Mouse (Mus musculus): ENCODE data around the gene Polr3gl. TPM values are rescaled to one million over a fixed set of nuclear protein-coding genes. Genes with fewer than 3 reads are reported as not detected.
A peak's percentile ranks its signal among the peaks of the same experiment; 100 is the strongest.

Gene Polr3gl
- polyA plus RNA-seq, 1 experiment from 2014 or later, result 35.8 TPM

DNA sequence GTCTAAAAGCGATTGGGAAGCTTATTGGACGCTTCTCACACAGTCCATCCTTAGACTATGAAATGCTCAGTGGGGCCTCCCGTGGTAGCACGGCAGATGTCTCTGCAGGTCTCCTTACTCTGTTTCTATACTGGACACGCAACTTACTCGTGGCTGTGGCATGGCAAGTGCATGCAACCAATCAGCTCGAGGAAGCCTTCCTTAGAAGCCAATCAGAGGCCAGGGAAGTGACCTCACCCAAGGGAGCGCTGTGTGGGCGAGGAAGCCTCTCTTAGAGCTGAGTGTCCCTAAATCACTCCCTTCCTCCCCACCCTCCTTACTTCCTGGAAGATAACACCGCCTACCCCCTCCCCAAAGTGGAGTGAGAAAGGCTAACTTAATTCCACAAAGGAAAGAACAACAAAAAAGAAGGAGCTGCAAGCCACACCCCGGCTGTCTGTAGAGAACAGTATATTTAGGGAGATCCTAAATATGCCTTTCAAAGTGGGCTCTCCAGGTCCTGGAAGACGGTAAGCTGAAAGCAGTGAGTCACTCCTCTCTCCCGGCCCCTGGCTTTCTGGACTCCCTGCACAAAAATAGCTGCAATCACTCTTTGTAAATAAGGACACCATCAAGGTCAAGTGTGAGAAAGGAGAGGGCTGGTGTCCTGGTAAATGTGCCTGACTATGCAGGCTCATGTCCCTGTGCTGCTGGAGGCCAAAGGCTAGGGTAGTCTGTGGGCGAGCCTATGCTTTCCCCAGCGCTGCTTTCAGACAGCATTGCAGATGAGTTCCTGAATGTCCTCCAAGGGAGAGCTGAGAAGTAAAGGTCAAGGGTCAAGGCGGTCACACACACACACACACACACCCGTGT lies 17.1 kb downstream of the Polr3gl start, which contains the start of gene Gm16253:
Gene Gm16253, plus strand, starts transcription at position 295 of the 852 bp plus-strand sequence.
- Histone ChIP-seq H3K9ac (replicated peaks) (no peak within 1 kb of the TSS), H3K27ac (replicated peaks) (peak within 1 kb of the TSS; percentile 52), H3K27me3 (peaks cover 9% of the 10 kb centered on the region), H3K4me2 (replicated peaks) (peak within 1 kb of the TSS; percentile 40), H3K9me3 (no peaks in the 10 kb centered on the region), H3K36me3 (no peaks in the 10 kb centered on the region), H3K4me3 (no peak within 1 kb of the TSS), H3K4me1 (peaks cover 16% of the 10 kb centered on the region)
- ATAC-seq (ENCODE audit: low FRiP score, low read depth), result peak; percentile 75
- 35% methylated on average over 17 of the region's 17 CpGs for WGBS

DNA sequence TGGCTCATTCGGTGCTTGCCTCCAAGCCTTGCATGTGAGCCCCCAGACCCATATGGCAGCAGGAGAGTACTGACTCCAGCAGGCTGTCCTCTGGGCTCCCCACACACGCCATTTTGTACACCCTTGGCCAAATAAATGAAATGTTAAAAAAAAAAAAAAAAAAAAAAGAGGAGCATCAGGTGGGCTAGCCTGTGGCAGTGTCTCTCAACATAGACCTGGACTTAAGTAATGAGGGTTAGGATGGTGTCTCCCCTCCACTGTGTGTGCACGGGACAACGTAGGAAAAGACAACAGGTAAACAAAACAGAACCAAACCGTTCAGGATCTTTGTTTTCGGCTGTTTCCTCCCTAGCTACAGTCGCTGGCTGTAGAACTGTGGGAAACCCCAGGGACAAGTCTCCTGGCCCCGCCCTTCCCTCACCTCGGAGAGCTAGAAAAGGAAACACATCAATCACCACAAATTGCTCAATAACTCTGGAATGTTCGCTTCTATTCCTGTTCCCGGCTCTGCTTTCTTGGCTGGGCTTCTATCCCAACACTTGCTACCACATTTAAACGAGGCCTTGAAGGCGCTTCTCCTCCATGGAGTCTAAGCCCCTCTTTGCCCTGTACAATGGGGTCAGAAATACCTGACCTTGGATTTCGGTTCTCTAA lies 17.8 kb downstream of the Polr3gl start:
- peaks cover 16% of the 10 kb centered on the region for H3K4me1 ChIP-seq
- H3K9me3 ChIP-seq, result no peaks in the 10 kb centered on the region
- H3K27me3 ChIP-seq, result peaks cover 1% of the 10 kb centered on the region; the same call in 1 of the 2 replicates
- no peak overlapping the region for H3K4me3 ChIP-seq
- H3K36me3 ChIP-seq, result no peaks in the 10 kb centered on the region
- peak overlapping the region; percentile 52; the same call in 1 of the 2 replicates for H3K27ac ChIP-seq (replicated peaks)
- no peak; the same call in 1 of the 2 replicates for ATAC-seq (ENCODE audit: low FRiP score, low read depth)
- WGBS, result 73% methylated on average over 14 of the region's 14 CpGs
- H3K4me2 ChIP-seq (replicated peaks), result peak overlapping the region; percentile 40
- H3K9ac ChIP-seq (replicated peaks), result no peak overlapping the region

DNA sequence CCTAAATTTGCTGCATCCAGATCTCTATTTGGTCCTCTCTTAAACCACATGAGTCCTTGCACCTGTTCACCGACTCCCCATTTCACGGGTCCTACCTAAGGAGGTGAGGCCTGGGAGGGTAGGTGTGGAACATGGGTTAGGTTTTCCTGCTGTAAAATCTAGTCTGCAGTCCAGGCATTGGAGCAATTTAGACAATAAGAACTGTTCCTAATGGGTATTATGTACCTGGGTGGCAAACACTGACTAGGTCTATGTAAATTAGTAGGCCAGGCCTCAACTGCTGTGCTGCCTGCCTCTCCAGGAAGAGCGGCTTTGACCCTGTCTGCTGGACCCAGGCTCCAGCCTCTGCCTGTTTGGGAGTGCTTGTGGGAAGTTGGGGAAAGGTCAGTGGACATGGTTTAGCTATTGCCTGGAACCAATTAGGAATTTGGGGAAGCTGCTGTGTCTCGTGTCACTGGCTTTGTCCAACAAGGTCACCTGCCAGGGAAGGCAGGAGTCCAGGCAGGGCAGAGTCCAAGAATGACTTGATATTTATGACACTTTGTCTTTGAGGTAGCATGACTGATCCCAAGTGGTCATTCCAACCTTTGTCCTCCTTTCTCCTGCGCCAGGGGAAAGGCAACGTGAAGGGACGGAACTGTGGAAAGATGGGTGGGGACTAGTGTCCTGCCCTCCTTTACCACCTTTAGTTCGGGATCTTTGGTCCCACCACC lies 18.6 kb downstream of the Polr3gl start:
- Histone ChIP-seq H3K4me3 (no peak overlapping the region), H3K9me3 (no peaks in the 10 kb centered on the region), H3K9ac (replicated peaks) (no peak overlapping the region), H3K4me1 (peaks cover 16% of the 10 kb centered on the region), H3K27me3 (no peaks in the 10 kb centered on the region), H3K36me3 (no peaks in the 10 kb centered on the region), H3K27ac (replicated peaks) (no peak overlapping the region), H3K4me2 (replicated peaks) (no peak overlapping the region)
- 89% methylated on average over 8 of the region's 8 CpGs for WGBS
- no peak for ATAC-seq (ENCODE audit: low FRiP score, low read depth)

DNA sequence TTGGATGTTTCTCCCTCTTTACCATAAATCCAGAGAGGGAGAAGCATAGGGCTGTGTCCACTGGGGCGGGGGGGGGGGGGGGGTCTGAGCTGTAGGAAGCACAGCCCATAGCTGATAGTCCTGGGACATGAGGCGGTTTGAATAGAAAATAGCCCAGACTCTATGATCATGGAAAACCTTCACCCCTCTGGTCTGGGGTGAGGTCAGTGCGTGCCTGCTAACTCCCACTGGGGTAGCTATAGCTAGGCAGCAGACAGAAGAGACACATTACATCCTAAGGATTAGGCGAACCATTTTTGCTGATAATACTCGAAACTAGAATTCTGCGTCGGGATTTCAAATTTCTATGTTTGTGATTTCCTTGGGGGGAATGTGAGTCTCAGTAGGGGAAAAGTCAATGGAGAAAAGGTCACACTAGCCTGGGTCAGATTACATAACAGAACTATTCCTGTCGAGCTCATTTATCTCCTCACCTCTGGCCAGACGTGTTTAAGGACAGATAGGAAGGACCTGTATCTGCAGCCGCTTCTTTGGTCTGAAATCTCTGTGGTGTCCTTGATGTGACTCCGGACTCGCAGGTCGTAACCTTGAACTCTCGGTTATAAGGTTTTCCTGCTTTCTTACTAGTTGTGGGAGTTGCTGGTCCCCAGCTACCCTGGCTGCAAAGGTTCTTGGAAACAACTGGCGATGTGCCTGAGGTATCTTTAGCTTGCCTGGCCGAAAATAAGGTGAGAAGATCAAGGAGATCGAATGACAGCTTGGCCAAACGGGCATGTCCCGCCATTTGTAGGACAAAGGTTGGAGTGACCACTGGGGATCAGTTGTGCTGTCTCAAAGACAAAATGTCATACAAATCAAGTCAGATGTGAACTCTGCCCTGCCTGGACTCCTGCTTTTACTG lies 20.1 kb downstream of the Polr3gl start:
- ATAC-seq (ENCODE audit: low FRiP score, low read depth), result no peak
- Histone ChIP-seq H3K4me1 (peaks cover 13% of the 10 kb centered on the region), H3K27ac (replicated peaks) (no peak overlapping the region), H3K36me3 (no peaks in the 10 kb centered on the region), H3K9me3 (no peaks in the 10 kb centered on the region), H3K27me3 (no peaks in the 10 kb centered on the region), H3K4me2 (replicated peaks) (no peak overlapping the region), H3K4me3 (no peak overlapping the region), H3K9ac (replicated peaks) (no peak overlapping the region)
- WGBS, result 87% methylated on average over 18 of the region's 19 CpGs

DNA sequence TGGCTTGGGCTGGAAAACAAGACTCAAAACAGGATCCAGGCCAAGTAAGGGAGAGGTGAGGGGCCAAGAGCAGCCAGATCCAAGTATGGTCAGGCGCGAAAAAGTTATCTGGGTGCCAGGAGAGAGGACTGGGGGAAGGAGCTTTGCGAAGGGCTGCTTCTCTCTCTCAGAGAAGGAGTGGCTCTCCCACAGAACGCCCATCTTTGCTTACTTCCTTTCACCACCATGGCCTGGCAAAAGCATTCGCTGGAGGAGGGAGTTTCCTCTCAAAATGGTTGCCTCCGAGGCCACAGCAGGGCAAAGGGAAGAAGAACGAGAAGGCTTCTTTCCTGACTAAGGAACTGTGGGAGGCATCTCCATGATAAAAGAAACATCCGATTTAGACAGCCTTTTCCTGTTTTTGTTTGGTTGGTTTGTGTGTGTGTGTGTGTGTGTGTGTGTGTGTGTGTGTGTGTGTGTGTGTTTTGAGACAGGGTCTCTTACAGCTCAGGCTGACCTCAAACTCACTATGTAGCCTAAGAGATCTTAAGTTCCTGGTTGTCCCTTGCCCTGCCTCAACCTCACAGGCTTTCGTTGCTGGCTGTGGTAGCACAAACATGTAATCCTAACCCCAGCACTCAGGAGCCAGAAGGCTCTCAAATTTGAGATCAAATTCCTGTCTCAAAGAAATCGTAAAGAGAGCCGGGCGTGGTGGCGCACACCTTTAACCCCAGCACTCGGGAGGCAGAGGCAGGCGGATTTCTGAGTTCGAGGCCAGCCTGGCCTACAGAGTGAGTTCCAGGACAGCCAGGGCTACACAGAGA lies 21.9 kb downstream of the Polr3gl start:
- ATAC-seq (ENCODE audit: low FRiP score, low read depth), result no peak

DNA sequence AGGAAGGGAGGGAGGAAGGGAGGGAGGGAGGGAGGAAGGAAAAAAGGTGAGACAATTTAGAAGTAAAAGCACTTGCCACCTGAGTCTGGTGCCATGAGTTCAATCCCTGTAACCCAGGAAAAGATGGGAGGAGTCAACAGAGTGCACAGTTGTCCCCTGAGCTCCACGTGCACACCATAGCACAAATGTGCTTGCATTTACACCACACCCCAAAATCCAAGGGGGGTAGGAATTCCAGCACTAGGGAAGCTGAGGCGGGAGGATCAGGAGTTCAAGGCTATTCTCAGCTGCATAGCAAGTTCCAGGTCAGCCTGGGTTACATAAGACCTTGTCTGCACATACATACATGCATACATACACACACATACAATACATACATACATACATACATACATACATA lies 22.6 kb downstream of the Polr3gl start:
- Histone ChIP-seq H3K36me3 (no peaks in the 10 kb centered on the region), H3K27me3 (no peaks in the 10 kb centered on the region), H3K27ac (replicated peaks) (no peak overlapping the region), H3K4me3 (no peak overlapping the region), H3K9ac (replicated peaks) (no peak overlapping the region), H3K9me3 (no peaks in the 10 kb centered on the region), H3K4me2 (replicated peaks) (no peak overlapping the region), H3K4me1 (peaks cover 2% of the 10 kb centered on the region)
- no peak for ATAC-seq (ENCODE audit: low FRiP score, low read depth)
- 72% methylated on average over 2 of the region's 2 CpGs for WGBS

More for the DNA sequence above, 21.9 kb downstream of the Polr3gl start:
- H3K27me3 ChIP-seq, result no peaks in the 10 kb centered on the region
- no peaks in the 10 kb centered on the region for H3K9me3 ChIP-seq
- no peak overlapping the region for H3K9ac ChIP-seq (replicated peaks)
- no peak overlapping the region for H3K4me2 ChIP-seq (replicated peaks)
- WGBS, result 82% methylated on average over 16 of the region's 16 CpGs
- H3K36me3 ChIP-seq, result no peaks in the 10 kb centered on the region
- no peak overlapping the region for H3K27ac ChIP-seq (replicated peaks)
- H3K4me1 ChIP-seq, result peaks cover 10% of the 10 kb centered on the region
- H3K4me3 ChIP-seq, result no peak overlapping the region

DNA sequence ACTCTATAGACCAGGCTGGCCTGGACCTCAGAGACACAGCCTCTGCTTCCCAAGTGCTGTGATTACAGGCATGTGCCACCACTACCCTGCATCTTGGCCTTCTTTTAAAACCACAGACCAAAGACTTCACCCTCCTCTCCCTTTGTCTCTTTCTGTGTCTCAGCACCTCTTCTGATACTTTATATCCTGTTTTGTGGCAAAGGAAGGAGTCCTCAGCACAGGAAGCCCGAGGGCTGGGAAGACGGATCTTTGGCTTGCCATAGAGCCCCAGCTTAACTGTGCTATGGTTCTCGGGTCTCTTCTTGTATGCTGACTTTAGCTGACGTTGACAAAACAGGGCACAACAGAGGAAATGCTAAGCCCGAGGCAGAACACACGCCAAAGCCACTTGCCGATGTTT lies 23.3 kb downstream of the Polr3gl start:
- H3K4me3 ChIP-seq, result no peak overlapping the region
- no peak for ATAC-seq (ENCODE audit: low FRiP score, low read depth)
- 82% methylated on average over 7 of the region's 7 CpGs for WGBS
- no peaks in the 10 kb centered on the region for H3K9me3 ChIP-seq
- no peak overlapping the region for H3K4me2 ChIP-seq (replicated peaks)
- H3K4me1 ChIP-seq, result no peaks in the 10 kb centered on the region
- H3K27ac ChIP-seq (replicated peaks), result no peak overlapping the region
- H3K9ac ChIP-seq (replicated peaks), result no peak overlapping the region
- H3K27me3 ChIP-seq, result no peaks in the 10 kb centered on the region
- H3K36me3 ChIP-seq, result no peaks in the 10 kb centered on the region

DNA sequence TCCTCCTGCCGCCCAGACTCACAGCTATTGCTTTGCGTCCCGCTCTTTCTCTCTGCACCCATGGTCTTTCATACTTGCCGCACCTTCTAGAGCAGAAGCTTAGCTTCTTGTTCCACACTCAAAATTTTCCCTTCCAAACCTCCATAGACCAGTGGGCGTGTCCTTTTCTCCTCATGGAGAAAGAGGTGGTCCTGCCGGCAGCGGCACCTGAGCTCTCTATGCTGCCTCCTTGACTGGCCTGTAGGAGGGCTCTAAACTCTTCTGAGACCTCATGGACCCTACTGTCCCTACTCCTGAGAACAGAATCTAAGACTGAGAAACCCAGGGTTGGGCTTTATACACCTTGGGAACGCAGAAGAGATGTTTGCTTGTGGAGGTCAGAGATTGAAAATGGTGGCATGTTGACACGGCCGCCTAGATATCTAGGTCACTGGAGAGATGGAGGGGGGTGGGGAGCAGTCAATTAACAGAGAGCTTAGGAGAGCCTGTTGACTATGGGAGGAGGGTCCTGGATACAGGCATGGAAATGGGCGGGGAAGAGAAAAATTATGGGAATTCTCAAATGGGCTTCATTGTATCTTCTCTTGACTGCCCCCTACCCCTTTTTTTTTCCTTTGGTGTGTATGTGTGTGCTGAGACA lies 23.9 kb downstream of the Polr3gl start:
- no peak overlapping the region for H3K4me3 ChIP-seq
- ATAC-seq (ENCODE audit: low FRiP score, low read depth), result no peak
- H3K27me3 ChIP-seq, result no peaks in the 10 kb centered on the region
- 87% methylated on average over 11 of the region's 11 CpGs for WGBS
- no peaks in the 10 kb centered on the region for H3K9me3 ChIP-seq
- H3K36me3 ChIP-seq, result no peaks in the 10 kb centered on the region
- no peak overlapping the region for H3K9ac ChIP-seq (replicated peaks)
- no peak overlapping the region for H3K4me2 ChIP-seq (replicated peaks)
- H3K4me1 ChIP-seq, result no peaks in the 10 kb centered on the region
- H3K27ac ChIP-seq (replicated peaks), result no peak overlapping the region

DNA sequence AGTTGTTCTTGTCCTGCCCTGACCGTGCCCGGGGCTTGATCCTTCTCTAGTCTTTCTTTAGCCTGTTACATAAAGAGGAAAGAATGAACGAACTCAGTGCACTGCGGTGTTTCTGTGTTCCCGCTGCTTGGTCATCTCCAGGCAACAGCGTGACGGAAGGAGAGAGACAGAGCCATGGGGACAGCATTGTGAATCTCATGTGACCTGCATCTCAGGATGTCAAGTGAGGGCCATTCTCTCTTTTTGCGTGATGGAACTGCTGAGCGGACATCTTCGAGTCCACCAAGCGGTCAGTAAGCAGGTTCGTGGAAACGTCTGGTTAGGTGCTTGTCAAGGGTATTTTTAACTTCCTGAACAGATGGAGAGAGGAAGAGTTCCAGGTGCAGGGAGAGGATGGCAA lies 24.5 kb downstream of the Polr3gl start:
- Histone ChIP-seq H3K4me2 (replicated peaks) (no peak overlapping the region), H3K27ac (replicated peaks) (no peak overlapping the region), H3K4me1 (no peaks in the 10 kb centered on the region), H3K36me3 (no peaks in the 10 kb centered on the region), H3K9me3 (no peaks in the 10 kb centered on the region), H3K9ac (replicated peaks) (no peak overlapping the region), H3K4me3 (no peak overlapping the region), H3K27me3 (no peaks in the 10 kb centered on the region)
- no peak for ATAC-seq (ENCODE audit: low FRiP score, low read depth)
- 92% methylated on average over 13 of the region's 13 CpGs for WGBS

DNA sequence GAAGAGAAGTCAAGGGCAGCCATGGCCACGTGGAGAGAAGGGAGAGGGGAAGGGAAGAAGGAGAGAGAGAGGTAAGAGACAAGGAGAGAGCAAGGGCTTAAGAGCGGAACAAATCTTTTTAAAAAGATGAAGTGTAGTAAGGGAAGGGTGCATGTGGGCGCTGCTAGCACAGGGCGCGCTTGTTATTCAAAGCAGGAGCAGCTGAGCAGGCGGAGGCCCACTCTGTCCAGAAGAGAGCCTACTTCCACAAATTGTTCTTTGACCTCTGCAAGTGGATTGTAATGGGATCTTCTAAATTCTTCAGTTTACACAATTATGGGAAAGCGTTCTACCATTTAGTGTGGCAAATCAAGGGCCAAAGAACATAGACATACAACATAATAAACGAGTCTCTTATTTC lies 25.4 kb downstream of the Polr3gl start:
- no peaks in the 10 kb centered on the region for H3K4me1 ChIP-seq
- no peak overlapping the region for H3K4me2 ChIP-seq (replicated peaks)
- no peak overlapping the region for H3K27ac ChIP-seq (replicated peaks)
- no peaks in the 10 kb centered on the region for H3K9me3 ChIP-seq
- no peak overlapping the region for H3K4me3 ChIP-seq
- H3K9ac ChIP-seq (replicated peaks), result no peak overlapping the region
- no peak for ATAC-seq (ENCODE audit: low FRiP score, low read depth)
- whole genome bisulfite sequencing, result 56% methylated on average over 8 of the region's 8 CpGs
- H3K27me3 ChIP-seq, result no peaks in the 10 kb centered on the region
- H3K36me3 ChIP-seq, result no peaks in the 10 kb centered on the region

All from midbrain, embryonic 12.5 days (tissue).